Mouse (Mus musculus): Measurements from ENCODE around the gene Trub1.

Trub1 gene

GRCm38 (mm10) chr19:57452492-57453217, at the start of gene Trub1:
TSS of gene Trub1 (plus strand) at chr19:57452912.
- ChIA-PET POLR2A (interaction anchor here (0.5 to 2.6 kb wide), 27 partner anchors 9 to 1856 kb away, joined by 3 to 10 read pairs (median 4); partner anchors contain the start of gene Atrnl1 (in 1 of the 4)), CTCF (interaction anchor here in 2 of 4 experiments (0.8 to 1.2 kb wide), 4 partner anchors 11 to 92 kb away, joined by 3 to 8 read pairs (median 4); partner anchors contain the start of gene Fam160b1 (in 1 of the 2))

DNA sequence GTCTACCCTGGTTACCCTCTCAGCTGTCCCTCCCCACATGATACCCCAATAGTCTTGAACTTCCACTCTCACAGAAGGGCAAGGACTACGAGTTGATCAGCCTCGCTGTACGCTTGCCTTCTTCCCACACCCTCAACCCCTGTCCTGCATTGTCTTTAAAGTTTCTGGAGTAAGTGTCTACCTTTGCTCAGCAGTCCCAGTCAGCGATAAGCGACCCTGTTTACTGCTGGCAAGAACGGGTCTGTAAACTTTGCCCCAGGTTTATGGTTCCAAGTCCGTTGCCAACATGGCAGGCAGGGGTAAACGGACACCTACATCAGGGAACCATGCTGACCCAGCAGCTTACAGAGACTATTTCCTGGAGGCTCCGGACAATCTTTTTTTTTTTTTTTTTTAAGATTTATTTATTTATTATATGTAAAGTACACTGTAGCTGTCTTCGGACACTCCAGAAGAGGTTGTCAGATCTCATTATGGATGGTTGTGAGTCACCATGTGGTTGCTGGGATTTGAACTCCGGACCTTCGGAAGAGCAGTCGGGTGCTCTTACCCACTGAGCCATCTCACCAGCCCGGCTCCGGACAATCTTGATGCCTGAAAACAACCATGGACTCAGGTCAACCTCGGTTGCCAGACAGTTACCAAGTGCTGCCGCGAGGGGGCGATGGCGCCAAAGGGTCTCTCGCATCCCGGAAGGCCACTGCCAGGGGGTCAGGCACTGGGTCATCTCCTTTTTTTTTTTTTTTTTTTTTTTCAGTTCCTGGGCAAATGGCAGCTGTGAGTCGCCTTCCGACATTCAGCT, 48.8 kb upstream of the Trub1 start:
- POLR2A ChIA-PET = interaction anchor here in 3 of 4 experiments (0.6 to 2.4 kb wide), 18 partner anchors 7 to 314 kb away, joined by 3 to 12 read pairs (median 4); partner anchors contain the start of genes Ablim1 (in 1 of the 3) and Fam160b1 (in 1 of the 3)

DNA sequence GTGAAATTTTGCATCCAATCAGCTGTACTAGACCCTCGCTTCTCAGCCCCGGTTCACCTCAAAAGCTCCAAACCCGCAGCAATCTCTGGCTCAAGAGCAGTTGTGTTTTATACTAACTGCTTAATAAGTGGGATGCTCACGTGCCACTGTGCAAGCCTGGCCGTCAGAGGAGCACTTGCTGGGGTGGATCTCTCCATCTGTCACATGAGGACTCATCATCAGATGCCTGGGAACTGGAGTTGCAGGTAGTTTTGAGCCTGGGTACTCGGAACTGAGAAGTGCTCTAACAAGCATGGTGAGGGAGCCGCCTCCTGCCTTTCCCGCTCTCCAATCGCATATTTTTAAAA, 48.2 kb upstream of the Trub1 start:
- ChIA-PET POLR2A (interaction anchor here in 3 of 4 experiments (0.6 to 2.4 kb wide), 12 partner anchors 10 to 121 kb away, joined by 3 to 12 read pairs (median 4); partner anchors contain the start of gene Fam160b1 (in 1 of the 3)), CTCF (interaction anchor here (0.5 to 3.0 kb wide), 50 partner anchors 8 to 1537 kb away, joined by 3 to 27 read pairs (median 5); no protein-coding TSS in a partner anchor)

More for the DNA sequence above, 48.8 kb upstream of the Trub1 start:
- CTCF ChIA-PET = interaction anchor here (0.5 to 3.0 kb wide), 63 partner anchors 8 to 1538 kb away, joined by 3 to 27 read pairs (median 5); partner anchors contain the start of genes Ablim1 (in 1 of the 4) and Trub1 (in 1 of the 4)

DNA sequence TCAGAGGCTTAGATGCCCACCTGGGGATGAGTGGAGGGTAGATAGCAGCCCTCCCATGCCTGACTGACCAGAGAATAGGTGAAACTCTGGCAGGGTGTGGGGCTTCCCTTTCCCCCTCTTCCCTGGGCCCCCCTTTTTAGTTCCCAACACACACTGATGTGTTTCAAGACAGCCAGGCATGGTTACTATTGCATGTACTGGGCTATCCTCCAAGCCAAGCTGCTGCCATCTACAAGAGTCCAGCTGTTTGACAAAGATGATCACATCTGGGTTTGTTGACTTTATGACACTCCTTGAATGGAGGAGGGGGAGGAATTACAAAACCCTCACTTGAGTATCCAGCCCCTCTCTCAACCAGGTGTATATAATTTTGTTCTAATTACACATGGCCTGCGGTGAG, 44.8 kb upstream of the Trub1 start:
- ChIA-PET POLR2A (interaction anchor here in 1 of 4 experiments (1.0 kb wide), 1 partner anchor 293 kb away, joined by 3 read pairs; no protein-coding TSS in a partner anchor), CTCF (interaction anchor here in 1 of 4 experiments (1.0 kb wide), 1 partner anchor 235 kb away, joined by 3 read pairs; no protein-coding TSS in a partner anchor)

DNA sequence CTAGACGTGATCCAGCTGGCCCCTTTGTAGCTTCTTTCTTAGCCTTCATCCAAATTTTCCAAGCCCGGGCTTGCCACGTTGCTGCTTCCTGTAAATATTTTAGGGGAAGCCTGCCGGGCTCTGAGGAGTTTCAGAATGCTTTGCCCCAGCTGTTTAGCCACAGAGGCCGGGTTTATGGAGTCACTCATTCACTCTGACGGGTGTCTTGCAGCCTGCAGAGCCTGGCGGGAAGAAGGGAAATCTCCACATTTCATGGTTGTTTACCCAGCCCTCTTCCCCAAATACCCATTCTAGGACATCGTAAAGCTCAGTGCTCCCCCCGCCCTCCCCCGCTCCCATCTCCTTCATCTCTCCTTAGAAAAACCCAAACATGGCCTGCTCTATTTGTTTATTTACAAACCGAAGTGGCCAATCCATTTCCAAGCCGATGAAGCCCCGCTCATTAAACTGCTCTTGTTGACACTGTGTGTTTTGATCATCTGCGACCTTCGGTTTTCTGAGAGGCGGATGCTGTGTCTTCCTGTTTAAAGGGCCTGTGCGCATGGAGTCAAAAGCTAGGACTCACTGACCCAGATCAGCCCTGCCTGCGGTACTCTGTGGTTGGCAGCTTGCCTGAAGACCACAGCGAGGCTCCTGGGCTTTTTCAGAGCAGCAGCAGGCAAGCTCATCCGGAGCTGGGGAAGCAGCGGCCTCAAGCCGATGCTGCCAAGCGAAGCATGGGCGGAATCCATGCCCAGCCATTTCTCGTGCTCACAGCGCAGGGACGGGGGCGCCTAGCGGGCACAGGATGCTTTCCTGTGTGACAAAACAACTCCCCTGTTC, 41.1 kb upstream of the Trub1 start:
- ChIA-PET POLR2A (interaction anchor here in 3 of 4 experiments (0.7 to 3.3 kb wide), 31 partner anchors 8 to 1949 kb away, joined by 3 to 10 read pairs (median 3); partner anchors contain the start of genes Trub1 (in 2 of the 3) and Fam160b1 (in 1 of the 3)), CTCF (interaction anchor here in 3 of 4 experiments (0.6 to 1.2 kb wide), 4 partner anchors 8 to 405 kb away, joined by 3 to 17 read pairs (median 3); no protein-coding TSS in a partner anchor)

DNA sequence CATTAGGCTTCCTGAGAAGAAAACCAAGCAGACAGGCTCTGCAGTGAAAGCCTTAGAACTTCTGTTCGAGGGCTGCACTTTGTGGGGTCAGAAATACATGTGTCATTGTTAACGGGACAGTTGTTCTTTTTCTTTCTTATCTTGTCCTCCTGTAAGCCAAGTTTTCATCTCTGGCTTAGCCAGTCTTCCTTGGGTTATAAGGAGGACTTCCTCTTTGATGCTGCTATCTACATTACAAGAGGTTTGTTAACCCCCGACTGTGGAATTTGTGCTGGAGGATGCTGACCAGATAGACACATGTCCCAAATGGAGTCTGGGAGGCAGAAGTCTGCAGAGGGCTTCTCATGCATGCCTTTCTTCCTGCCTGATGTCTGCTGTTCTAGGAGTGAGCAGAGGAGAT, 39.5 kb upstream of the Trub1 start:
- POLR2A ChIA-PET = interaction anchor here in 2 of 4 experiments (1.6 to 2.7 kb wide), 2 partner anchors 26 to 40 kb away, joined by 6 to 7 read pairs; partner anchors contain the start of gene Trub1 (in 1 of the 2)
- CTCF ChIA-PET = interaction anchor here in 1 of 4 experiments (0.7 kb wide), 1 partner anchor 522 kb away, joined by 3 read pairs; no protein-coding TSS in a partner anchor

DNA sequence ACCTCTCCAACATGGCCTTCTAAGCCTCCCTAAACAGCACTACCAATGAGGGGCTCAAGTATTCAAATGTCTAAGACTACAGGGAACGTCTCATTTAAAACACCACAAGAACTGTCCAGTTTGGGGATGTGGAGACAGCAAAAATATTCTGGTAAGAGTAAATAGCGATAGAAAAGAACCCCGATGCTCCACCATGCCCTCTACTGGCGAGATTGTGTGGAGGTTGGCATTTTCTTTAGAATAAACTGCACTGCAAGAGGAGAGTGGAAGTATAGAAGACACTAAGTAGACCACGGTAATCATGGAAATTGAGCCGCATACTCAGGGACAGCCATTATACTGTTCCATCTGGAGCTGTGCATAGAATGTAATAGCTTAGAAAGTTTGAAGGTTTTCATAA, 38.8 kb upstream of the Trub1 start:
- ChIA-PET POLR2A (no interaction called here), CTCF (interaction anchor here in 2 of 4 experiments (0.6 to 0.7 kb wide), 3 partner anchors 9 to 523 kb away, joined by 3 to 6 read pairs (median 4); no protein-coding TSS in a partner anchor)

DNA sequence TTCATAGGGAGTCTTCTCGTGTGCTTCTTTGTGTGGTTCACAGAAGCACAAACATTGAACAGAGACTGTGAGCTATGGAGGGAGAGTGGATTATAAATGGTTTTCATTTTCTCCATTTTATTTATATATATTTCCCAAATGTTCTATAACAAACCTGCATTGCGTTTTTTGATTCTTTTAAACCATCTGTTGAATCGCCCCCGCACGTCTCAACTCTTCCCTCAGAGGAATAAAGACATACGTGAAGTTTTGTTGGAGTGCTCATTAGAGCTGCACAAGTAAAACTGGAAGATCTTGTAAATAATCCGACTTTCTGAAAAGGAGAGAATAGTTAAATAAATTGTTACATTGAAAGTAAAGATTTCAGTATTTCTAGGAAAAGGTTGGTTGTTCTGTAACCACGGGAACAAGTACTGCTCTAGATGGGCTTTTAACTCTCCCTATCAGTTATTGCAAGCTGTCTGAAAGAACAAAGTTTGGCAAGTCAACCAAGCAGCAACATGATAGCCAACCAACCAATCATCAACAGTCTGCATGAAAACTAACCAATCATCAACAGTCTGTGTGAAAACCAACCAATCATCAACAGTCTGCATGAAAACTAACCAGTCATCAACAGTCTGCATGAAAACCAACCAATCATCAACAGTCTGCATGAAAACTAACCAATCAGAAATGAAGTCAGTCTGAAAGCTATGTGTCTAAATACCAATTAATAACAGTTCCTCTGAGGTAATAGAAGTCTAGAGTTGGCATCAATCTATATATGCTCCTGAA, 37.5 kb upstream of the Trub1 start:
- CTCF ChIA-PET = interaction anchor here in 1 of 4 experiments (0.5 kb wide), 1 partner anchor 238 kb away, joined by 5 read pairs; no protein-coding TSS in a partner anchor

DNA sequence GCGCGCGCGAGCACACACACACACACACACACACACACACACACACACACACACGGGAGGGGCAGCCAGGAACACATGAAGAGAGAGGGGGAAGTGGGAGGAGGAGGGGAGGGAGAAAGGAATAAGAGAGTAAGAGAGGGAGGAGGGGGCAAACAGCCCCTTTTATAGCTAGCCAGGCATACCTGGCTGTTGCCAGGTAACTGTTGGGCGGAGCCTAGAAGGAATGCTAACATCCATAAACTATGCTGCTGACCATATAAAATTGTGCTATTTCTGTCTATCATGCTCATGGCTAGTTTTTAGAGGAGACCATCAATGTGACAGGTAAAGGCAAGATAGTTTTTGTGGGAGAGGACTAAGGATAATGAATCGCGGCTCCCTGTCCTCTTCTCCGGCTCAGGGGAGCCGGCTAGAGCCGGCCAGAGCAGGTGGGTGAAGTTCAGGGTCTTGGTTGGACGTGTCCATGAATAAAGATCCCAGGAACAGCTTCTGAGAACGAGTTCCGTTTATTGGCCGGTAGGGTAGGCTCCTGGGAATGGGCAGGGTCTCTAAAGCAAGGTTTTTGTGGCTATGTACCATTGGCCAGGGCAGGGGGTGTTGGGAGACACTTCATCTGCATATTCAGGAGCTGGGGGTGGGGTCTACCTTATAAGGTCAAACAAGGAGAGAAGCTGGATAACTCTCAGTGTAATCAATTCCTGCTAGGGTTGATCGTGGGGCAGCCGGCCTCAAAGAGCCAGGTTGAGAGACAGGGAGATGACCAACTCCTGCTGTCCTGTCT, 34.7 kb upstream of the Trub1 start:
- POLR2A ChIA-PET = interaction anchor here (0.6 to 1.7 kb wide), 26 partner anchors 10 to 1756 kb away, joined by 3 to 15 read pairs (median 3); partner anchors contain the start of genes Atrnl1 (in 1 of the 4) and Trub1 (in 1 of the 4)
- CTCF ChIA-PET = interaction anchor here (0.6 to 1.3 kb wide), 8 partner anchors 13 to 58 kb away, joined by 3 to 23 read pairs (median 4); partner anchors contain the start of genes Fam160b1 (in 1 of the 4) and Trub1 (in 1 of the 4)

More for the DNA sequence above, 37.5 kb upstream of the Trub1 start:
- POLR2A ChIA-PET = interaction anchor here in 1 of 4 experiments (0.6 to 1.3 kb wide), 2 partner anchors 11 to 13 kb away, joined by 3 read pairs; no protein-coding TSS in a partner anchor

GRCm38 (mm10) chr19:57423402-57423801, 29.3 kb upstream of the Trub1 start:
- ChIA-PET CTCF (interaction anchor here in 2 of 4 experiments (1.9 to 2.4 kb wide), 2 partner anchors 33 kb away, joined by 7 to 9 read pairs; no protein-coding TSS in a partner anchor), POLR2A (interaction anchor here in 2 of 4 experiments (0.7 to 2.7 kb wide), 4 partner anchors 30 to 282 kb away, joined by 3 to 6 read pairs (median 4); partner anchors contain the start of genes Fam160b1 (in 1 of the 2) and Trub1 (in 1 of the 2))

GRCm38 (mm10) chr19:57425296-57425695, 27.4 kb upstream of the Trub1 start:
- POLR2A ChIA-PET = interaction anchor here in 2 of 4 experiments (0.7 to 2.3 kb wide), 2 partner anchors 14 to 1150 kb away, joined by 3 to 10 read pairs; no protein-coding TSS in a partner anchor
- CTCF ChIA-PET = interaction anchor here in 2 of 4 experiments (0.9 to 1.9 kb wide), 3 partner anchors 28 to 53 kb away, joined by 3 to 7 read pairs (median 3); no protein-coding TSS in a partner anchor

DNA sequence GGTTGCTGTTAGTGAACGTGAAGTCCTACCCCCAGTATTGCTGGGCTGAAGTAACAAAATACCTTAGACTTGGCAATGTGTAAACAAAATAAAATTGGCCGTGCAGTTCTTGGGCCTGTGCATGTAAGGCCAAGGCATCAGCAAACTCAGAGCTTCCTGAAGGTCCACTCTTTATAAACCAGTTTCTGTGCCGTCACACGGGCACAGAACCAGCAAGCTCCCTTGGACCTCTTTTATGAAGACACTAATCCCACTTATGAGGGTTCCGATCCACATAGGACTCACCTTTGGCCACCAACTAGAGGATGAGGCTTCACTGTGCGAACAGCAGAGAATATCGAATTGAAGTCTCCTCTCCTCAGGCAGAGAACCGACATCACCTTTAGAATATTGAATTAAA, 25.9 kb upstream of the Trub1 start:
- CTCF ChIA-PET = no interaction called here

GRCm38 (mm10) chr19:57427756-57428438, 24.8 kb upstream of the Trub1 start:
- CTCF ChIA-PET = interaction anchor here in 1 of 4 experiments (0.6 kb wide), 1 partner anchor 23 kb away, joined by 6 read pairs; no protein-coding TSS in a partner anchor
- POLR2A ChIA-PET = interaction anchor here in 3 of 4 experiments (0.6 to 1.8 kb wide), 4 partner anchors 10 to 329 kb away, joined by 3 to 7 read pairs (median 4); partner anchors contain the start of gene Trub1 (in 1 of the 3)

More for the DNA sequence above, 25.9 kb upstream of the Trub1 start:
- POLR2A ChIA-PET = interaction anchor here in 1 of 4 experiments (1.3 to 1.8 kb wide), 2 partner anchors 26 to 183 kb away, joined by 5 read pairs; partner anchors contain the start of gene Trub1

- POLR2A ChIA-PET = interaction anchor here in 3 of 4 experiments (0.6 to 1.8 kb wide), 4 partner anchors 11 to 326 kb away, joined by 3 to 7 read pairs (median 4); partner anchors contain the start of gene Trub1 (in 1 of the 3)
- CTCF ChIA-PET = no interaction called here
These were observed 24.1 kb upstream of the Trub1 start for GRCm38 (mm10) chr19:57428641-57429040.
